Mouse (Mus musculus): ENCODE data around the gene Myt1.
"Not testable (repeated sequence)": the region's sequence is repeated elsewhere in the genome, so short reads cannot be mapped to it uniquely, and the experiment has no call there.

Myt1 gene

DNA sequence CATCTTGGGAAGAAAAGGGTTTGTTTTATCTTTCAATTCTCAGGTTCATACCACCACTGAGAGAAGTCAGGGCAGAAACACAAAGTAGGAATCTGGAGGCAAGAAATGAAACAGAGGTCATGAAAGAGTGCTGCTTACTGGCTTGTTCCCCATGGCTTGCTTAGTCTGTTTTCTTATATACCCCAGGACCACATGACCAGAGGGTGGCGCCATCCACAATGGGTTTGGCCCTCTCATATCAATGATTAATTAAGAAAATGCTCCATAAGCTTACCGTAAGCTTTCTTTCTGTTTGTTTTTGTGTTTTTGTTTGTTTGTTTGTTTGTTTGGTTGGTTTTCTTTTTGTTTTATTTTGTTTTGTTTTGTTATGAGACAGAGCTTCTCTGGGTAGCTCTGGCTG, 14.6 kb downstream of the Myt1 start:
- in situ Hi-C loops (cut with MboI, MseI): no loop called here

GRCm38 (mm10) chr2:181781421-181781820, 18.3 kb downstream of the Myt1 start:
- in situ Hi-C loops (cut with MboI, MseI): no loop called here

DNA sequence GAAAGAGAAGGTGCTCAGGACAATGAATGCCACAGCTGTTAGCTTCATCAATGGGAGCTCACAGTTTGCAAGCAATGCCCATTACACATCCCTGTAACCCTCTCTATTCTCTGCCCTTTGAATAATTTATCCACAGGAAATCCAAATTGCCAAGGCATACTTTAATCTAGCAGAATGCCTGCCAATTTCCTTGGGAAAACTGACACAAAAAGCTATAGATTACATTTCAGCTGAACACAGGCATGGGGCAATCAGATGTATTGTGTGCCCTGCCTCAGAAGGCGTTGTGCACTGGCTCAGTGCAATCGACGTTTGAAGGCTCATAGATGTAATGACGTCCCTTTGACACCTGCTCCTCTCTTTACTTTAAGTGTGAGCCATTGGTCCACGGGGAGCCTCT, 24.7 kb downstream of the Myt1 start:
- in situ Hi-C loops (cut with MboI, MseI): no loop called here

DNA sequence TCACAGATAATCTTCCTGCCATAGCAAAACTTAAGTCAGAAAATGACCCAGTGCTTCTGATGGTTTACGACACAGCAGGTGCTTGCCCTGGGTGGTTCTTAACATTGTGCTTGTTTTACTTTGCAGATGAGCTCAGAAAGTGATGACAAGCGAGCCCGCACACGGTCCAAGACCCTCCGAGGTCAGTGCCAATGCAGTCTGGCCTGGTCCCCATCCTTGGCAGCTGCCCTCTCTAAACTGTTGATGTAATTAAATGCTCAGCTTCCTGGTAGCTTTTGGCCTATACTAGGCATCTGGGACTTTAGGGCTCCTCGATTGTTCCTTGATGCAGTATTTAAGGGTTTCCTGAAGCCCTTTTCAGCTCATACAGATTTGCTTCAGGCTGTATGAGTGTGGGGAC, 26.3 kb downstream of the Myt1 start:
- in situ Hi-C loops (cut with MboI, MseI): no loop called here

- in situ Hi-C loops (cut with MboI, MseI): not testable (repeated sequence)
Observed at GRCm38 (mm10) chr2:181793186-181793585, 30.1 kb downstream of the Myt1 start.

DNA sequence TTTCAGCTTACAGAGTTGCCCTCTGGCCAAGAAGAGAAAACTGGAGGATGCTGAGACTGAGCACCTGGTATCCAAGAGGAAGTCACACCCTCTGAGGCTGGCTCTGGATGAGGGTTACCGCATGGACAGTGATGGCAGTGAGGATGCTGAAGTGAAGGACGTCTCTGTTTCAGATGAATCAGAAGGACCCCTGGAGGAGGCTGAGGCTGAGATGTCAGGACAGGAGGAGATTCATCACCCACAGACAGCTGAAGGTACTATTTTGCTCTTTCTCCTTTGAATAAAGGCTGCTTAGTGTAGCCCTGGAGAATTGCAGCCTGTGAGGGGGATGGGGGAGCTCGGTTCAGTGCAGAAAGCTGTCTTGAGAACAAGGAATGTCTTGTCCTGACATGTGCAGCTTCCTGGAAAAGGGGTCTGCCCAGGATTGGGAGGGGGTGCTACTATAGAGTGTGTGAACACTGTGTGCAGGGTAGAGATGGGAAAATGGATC, 32.6 kb downstream of the Myt1 start:
- in situ Hi-C loops (cut with MboI, MseI): no loop called here

GRCm38 (mm10) chr2:181797672-181798071, 34.5 kb downstream of the Myt1 start:
- in situ Hi-C loops (cut with MboI, MseI): no loop called here

- in situ Hi-C loops (cut with MboI, MseI): no loop called here
Observed at GRCm38 (mm10) chr2:181829032-181829650, 66.0 kb downstream of the Myt1 start.

DNA sequence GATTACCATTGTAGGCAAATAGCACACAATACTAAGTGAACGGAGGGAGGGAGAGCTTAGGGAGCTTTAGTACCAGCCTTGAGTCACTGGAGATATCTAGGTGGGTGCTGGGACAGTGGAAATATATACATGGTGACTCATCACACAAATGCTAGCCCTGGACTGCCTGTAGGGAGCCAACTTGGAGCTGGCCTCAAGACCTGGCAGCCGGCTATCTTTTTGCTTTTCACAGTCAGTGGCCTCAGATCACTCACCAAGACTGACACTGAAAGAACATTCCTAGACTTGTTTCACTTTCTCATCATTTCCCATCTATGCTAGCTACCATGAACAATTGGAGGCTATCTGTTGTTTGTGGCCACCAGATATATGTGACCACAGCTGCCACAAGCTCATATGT, 69.6 kb downstream of the Myt1 start:
- in situ Hi-C loops (cut with MboI, MseI): no loop called here

DNA sequence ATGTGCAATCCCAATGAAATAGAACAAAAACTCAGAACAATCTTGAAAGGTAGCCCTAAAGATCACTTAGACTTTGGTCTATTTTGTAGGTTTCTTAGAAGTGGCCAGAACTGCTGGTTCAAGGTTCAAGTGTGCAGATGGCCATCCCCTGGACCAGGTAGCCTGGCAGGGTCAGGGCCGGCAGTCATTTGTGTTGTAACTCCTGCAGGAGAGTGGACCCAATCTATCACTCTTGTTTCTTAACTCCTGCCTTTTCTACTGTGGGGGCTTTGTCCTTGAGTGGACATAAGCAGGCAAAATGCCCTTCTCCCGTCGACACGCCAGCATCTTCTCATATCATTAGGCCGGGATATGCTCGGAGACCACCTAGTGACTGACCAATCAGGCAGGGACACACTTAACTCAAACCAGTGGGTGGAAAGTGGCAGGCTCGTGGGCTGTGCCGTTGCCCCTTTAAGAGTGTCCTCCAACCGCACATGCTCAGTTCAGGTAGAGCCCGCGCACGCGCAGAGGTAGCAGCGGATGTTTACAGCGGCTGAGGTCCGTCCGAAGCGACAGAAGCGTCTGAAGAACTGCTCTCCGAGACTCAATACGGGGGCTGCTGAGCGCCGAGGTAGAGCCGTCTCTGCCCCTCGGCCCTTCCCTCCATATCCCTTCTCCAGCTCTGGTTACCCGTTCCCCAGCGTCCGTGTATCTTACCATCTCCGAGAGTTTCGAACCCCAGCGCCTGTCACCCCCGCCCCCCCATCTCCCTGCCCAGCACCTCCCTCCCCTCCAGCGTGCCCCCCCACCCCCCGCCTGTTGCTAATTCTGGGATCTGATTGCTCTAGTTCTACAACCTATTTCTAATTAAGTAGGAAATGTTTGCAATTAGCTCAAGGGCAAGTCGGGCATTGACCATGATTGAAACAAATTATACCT, 74.5 kb downstream of the Myt1 start, which contains the start of gene Pcmtd2:
Pcmtd2 (plus strand) TSS at position 483 of the 921 bp plus-strand sequence.
- in situ Hi-C loops (cut with MboI, MseI): no loop called here

DNA sequence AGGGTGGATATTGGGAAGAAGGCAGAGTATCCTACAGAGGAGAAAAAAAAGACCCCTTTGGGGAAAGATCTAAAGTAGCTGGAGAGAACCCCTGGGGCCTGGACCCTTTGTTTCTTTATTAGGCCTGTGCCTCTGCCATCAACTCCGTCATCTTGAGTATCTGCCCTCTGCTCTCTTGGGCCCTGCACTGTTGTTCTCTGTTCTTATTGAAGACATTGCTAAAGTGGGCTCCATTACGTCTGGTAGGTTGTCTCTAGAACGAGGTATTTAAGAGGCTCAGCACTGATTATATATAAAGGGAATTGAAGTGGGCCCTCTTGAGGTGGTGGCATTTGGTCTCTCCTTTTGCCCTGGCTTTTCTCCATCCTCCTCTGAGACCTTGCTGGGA, 75.2 kb downstream of the Myt1 start:
- in situ Hi-C loops (cut with MboI, MseI): no loop called here

DNA sequence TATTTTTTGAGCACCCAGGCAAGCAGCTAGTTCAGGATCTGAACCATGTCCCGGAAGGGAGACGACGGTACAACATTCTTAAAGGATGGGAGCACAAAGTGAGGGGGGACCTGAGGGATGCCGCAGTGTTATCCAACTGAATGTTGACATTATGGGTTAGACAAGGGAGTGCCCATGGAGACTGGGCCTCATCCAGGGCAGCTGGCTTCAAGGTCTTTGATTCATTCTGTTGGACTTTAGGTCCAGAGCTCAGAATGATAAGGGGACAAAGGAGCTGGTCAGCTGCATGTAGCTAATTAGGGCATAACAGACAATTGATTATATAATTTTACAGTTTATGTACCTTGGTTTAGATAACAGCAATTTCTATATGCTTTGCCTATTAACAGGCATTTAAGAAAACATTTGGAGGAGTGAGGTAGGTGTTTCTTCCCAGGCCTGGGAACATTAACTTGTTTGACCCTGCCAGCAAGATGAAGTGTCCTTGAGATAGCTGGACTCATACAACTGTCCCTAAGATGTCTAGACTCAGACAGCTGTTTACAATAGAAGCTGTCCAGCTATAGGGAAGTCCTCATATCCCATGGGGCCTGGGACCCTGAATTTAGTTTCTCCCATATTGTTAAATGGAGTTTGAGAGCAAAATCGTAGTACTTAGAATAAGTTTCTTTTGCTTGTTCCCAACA, 82.7 kb downstream of the Myt1 start:
- in situ Hi-C loops (cut with MboI, MseI): no loop called here

DNA sequence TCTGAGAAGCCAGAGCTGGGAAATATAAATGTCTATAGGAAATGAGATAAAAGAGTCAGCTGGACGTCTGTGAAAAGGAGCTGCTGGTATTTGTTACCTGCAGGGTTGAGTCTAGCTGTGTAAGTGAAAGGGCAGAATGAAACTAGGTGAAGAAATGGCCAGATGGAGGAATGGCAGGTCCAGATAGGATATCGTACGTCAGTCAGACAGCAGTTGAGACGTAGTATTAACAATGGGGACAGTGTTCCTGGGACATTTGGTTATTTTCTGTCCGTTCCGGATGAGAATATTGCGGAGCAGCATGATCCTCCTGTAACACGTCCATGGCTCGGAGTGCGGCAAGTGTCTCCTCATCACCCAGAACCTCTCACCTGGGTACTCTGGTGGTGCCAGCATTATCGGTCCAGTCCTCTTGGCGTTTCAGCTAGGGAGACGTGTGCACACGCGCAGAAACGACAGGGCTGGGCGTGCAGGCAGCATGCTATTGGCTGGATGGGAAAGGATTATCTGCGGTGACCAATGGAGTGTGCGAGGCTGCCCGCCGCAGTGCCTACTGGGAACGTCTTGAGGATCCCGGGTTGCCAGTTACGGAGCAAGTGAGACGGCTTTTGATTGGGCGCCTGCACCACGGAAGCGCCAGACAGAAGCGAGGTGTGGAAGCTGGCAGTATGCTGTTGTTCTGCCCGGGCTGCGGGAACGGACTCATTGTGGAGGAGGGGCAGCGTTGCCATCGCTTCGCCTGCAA, 100.8 kb downstream of the Myt1 start, which contains the start of gene Polr3k:
Polr3k (plus strand) TSS at position 547 of the 745 bp plus-strand sequence.
- in situ Hi-C loops (cut with MboI, MseI): loop anchor here (10.0 kb wide), 1 partner anchor 1959 kb away; no protein-coding TSS in a partner anchor

DNA sequence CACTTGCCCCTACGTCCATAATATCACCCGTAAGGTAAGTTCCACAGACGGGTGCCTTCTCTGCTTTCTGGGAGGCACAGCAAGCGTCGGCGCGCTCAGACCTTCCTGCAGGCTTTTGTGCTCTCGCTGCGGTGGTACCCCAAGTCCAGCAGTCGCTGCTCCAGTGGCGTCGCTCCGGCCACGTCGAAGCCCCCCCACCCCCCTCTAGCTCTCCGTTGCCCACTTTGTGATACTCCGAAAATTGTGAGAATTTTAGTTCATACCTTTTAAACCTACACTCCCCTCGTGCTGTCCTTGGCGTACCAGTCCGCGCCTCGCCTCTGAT, 101.4 kb downstream of the Myt1 start:
- in situ Hi-C loops (cut with MboI, MseI): loop anchor here (10.0 kb wide), 1 partner anchor 1960 kb away; no protein-coding TSS in a partner anchor

DNA sequence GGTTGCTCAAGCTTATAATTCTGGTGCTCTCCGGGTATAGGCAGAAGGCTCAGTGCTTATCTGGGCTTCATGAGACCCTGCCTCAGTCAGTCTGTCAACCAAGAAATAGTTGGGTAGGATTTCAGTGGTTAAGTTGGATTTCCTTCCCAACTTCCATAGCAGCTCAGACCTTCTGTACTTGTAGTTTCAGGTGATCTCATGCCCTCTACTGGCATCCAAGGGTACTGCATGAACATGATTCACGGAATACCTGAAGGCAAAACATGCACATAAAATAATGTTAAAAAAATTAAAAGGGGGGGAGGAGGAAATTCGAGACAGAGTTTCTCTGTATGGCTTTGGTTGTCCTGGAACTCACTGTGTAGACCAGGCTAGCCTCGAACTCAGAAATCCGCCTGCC, 103.8 kb downstream of the Myt1 start:
- in situ Hi-C loops (cut with MboI, MseI): loop anchor here (5.0 to 10.0 kb wide), 2 partner anchors 145 to 1962 kb away; no protein-coding TSS in a partner anchor

DNA sequence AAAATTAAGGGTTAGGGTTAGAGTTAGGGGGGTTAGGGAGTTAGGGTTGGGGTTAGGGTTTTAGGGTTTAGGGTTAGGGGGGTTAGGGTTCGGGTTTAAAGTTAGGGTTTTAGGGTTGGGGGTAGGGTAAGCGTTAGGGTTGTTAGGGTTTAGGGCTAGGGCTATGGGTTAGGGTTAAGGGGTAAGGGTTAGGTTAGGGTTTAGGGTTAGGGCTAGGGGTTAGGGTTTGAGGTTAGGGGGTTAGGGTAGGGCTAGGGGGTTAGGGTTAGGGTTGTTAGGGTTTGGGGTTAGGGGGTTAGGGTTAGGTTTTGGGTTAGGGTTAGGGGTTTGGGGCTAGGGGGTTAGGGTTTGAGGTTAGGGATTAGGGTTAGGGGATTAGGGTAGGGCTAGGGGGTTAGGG, 107.9 kb downstream of the Myt1 start:
- in situ Hi-C loops (cut with MboI, MseI): no loop called here

Data from T-helper 1 cell (primary cell).